Mouse (Mus musculus) heart, postnatal 0 days (tissue): ENCODE measurements around the gene Nhp2. TPM values are rescaled to one million over a fixed set of nuclear protein-coding genes. Genes with fewer than 3 reads are reported as not detected.

Experiments
- ATAC-seq: fragments of 200-750 bp; cut with Nextera tagmentation; 2 replicates; pipeline ENCODE4 v1.8.0; 2017; ENCODE audit warnings: low read depth, moderate number of reproducible peaks, moderate library complexity; ENCODE audit not compliant: insufficient read depth
- DNase-seq: peaks from one replicate; pipeline ENCODE4 v3.0.0-alpha.2; 2016; ENCODE audit warnings: low spot score
- H3K27ac ChIP-seq: fragments of 300-500 bp; sonication (generic); 2 replicates; pipeline ENCODE4 v1.5.1; 2014; ENCODE audit warnings: low read depth, mild to moderate bottlenecking
- H3K27me3 ChIP-seq: fragments of 300-500 bp; sonication (generic); 2 replicates; pipeline ENCODE4 v1.6.1; 2014; ENCODE audit warnings: low read length, mixed read lengths; ENCODE audit not compliant: control insufficient read depth, insufficient read depth
- H3K36me3 ChIP-seq: fragments of 300-500 bp; sonication (generic); replicated peaks from 2 replicates; pipeline ENCODE4 v1.6.1; 2014; ENCODE audit warnings: low read length, mixed read lengths; ENCODE audit not compliant: control insufficient read depth, insufficient read depth
- H3K4me1 ChIP-seq: fragments of 300-500 bp; sonication (generic); 2 replicates; pipeline ENCODE4 v1.6.1; 2014; ENCODE audit warnings: antibody characterized with exemption; ENCODE audit not compliant: control insufficient read depth, insufficient read depth
- H3K4me2 ChIP-seq: fragments of 300-500 bp; sonication (generic); 2 replicates; pipeline ENCODE4 v1.6.1; 2014; ENCODE audit warnings: low read depth, mild to moderate bottlenecking, low read length, moderate library complexity
- H3K4me3 ChIP-seq: fragments of 300-500 bp; sonication (generic); 2 replicates; pipeline ENCODE4 v1.5.1; 2014; ENCODE audit warnings: low read depth, low read length
- H3K9ac ChIP-seq: fragments of 300-500 bp; sonication (generic); replicated peaks from 2 replicates; pipeline ENCODE4 v1.6.1; 2014; ENCODE audit warnings: low read depth, low read length, mixed read lengths
- H3K9me3 ChIP-seq: fragments of 300-500 bp; sonication (generic); replicated peaks from 2 replicates; pipeline ENCODE4 v1.6.1; 2016; ENCODE audit warnings: low read length; ENCODE audit not compliant: control insufficient read depth
- CTCF ChIP-seq: IDR thresholded peaks from 2 replicates; pipeline ENCODE4 v1.5.1; 2016; ENCODE audit warnings: antibody characterized with exemption, control low read depth, low read depth
- EP300 ChIP-seq: IDR thresholded peaks from 2 replicates; pipeline ENCODE4 v1.6.1; 2016; ENCODE audit warnings: antibody characterized with exemption, low read depth
- WGBS: fragments of 180-500 bp; shearing (Covaris S2); extraction: QIAGEN DNeasy Blood & Tissue Kit; methylation state at CpG from one replicate; pipeline ENCODE4 v1.1.7; 2014; 5-methylcytosine and 5-hydroxymethylcytosine counted together
- polyA plus RNA-seq: library from polyadenylated mRNA; unstranded; fragments of >200 nt; fragmentation: Nextera tagmentation; extraction: Ambion mirVana; gene quantifications from 2 replicates; pipeline ENCODE4 v1.2.1, GENCODE M21; 2015
- total RNA-seq: library from RNA; depleted of rRNA; stranded (reverse); fragments of >200 nt; gene quantifications from 2 replicates; pipeline ENCODE4 v1.2.3, GENCODE M21; 2014; ENCODE audit warnings: low replicate concordance

Nhp2 gene
- total and polyA plus RNA-seq, 2 experiments from 2014 or later = 34.1 to 59.7 TPM

DNA sequence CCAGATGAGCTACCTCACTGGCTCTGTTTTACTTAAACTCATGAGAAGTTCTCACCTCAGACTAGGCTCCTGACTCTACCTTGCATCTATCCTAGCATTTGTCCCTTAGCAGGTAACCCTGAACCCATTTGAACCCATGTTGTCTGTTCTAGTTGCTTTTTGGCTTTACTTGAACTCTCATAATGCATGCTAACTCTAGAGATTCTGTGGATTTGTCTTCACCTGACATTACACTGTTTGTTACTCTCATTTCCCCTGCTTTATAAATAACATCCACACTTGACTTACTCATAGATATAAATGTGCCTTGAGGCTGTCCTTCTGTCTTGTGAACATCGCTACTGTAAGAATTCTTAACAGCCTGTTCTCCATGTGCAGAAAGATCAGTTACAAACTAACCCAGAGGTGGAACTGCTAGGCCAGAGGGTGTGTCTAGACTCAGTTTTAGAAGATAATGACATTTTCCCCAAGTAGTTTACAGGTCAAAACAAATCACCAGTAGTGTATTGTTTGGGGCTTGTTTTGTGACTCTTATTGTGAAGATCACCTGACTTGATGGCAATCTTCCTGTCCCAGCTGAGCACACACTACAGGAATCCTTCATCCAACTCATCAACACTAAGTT, 24.0 kb upstream of the Nhp2 start:
- Histone ChIP-seq H3K9me3 (no peaks in the 10 kb centered on the region), H3K4me2 (no peak overlapping the region), H3K27ac (no peak overlapping the region), H3K9ac (no peak overlapping the region), H3K27me3 (no peaks in the 10 kb centered on the region), H3K4me1 (no peaks in the 10 kb centered on the region), H3K36me3 (peaks cover 98% of the 10 kb centered on the region), H3K4me3 (no peak overlapping the region)
- WGBS = 88% methylated on average over 1 of the region's 1 CpGs
- DNase-seq (no peak), ATAC-seq (no peak)
- no peak for TF ChIP-seq CTCF
- TF ChIP-seq EP300 = no peak

GRCm38 (mm10) chr11:51597553-51597952, 22.0 kb upstream of the Nhp2 start:
- Histone ChIP-seq H3K9ac (no peak overlapping the region), H3K9me3 (no peaks in the 10 kb centered on the region), H3K4me2 (no peak overlapping the region), H3K27me3 (no peaks in the 10 kb centered on the region), H3K4me1 (no peaks in the 10 kb centered on the region), H3K4me3 (no peak overlapping the region), H3K36me3 (peaks cover 98% of the 10 kb centered on the region), H3K27ac (no peak overlapping the region)
- ATAC-seq (no peak), DNase-seq (no peak)
- TF ChIP-seq EP300 = no peak
- TF ChIP-seq CTCF = no peak
- WGBS = 72% methylated on average over 2 of the region's 2 CpGs

GRCm38 (mm10) chr11:51602253-51602652, 17.3 kb upstream of the Nhp2 start:
- TF ChIP-seq EP300 (no peak), CTCF (no peak)
- Histone ChIP-seq H3K4me1 (peaks cover 8% of the 10 kb centered on the region; the same call in 1 of the 2 replicates), H3K27me3 (no peaks in the 10 kb centered on the region), H3K27ac (no peak overlapping the region), H3K9ac (0 out of 2 replicates have a peak overlapping the region, but pooled peaks have one; percentile 11), H3K4me3 (no peak overlapping the region), H3K36me3 (peaks cover 78% of the 10 kb centered on the region), H3K9me3 (no peaks in the 10 kb centered on the region), H3K4me2 (no peak overlapping the region)
- ATAC-seq (no peak), DNase-seq (no peak)
- 83% methylated on average over 3 of the region's 3 CpGs for WGBS

GRCm38 (mm10) chr11:51605602-51606446, 13.7 kb upstream of the Nhp2 start:
- Histone ChIP-seq H3K4me3 (peak overlapping the region; percentile 97), H3K9ac (peak overlapping the region; percentile 98), H3K27me3 (no peaks in the 10 kb centered on the region), H3K27ac (peak overlapping the region; percentile 99), H3K4me1 (peaks cover 12% of the 10 kb centered on the region; the same call in 1 of the 2 replicates), H3K36me3 (peaks cover 42% of the 10 kb centered on the region), H3K9me3 (no peaks in the 10 kb centered on the region), H3K4me2 (peak overlapping the region; percentile 80)
- ATAC-seq (peak; percentile 77), DNase-seq (peak; percentile 93)
- WGBS = under 1% methylated on average over 74 of the region's 81 CpGs
- TF ChIP-seq EP300 (no peak), CTCF (no peak)

DNA sequence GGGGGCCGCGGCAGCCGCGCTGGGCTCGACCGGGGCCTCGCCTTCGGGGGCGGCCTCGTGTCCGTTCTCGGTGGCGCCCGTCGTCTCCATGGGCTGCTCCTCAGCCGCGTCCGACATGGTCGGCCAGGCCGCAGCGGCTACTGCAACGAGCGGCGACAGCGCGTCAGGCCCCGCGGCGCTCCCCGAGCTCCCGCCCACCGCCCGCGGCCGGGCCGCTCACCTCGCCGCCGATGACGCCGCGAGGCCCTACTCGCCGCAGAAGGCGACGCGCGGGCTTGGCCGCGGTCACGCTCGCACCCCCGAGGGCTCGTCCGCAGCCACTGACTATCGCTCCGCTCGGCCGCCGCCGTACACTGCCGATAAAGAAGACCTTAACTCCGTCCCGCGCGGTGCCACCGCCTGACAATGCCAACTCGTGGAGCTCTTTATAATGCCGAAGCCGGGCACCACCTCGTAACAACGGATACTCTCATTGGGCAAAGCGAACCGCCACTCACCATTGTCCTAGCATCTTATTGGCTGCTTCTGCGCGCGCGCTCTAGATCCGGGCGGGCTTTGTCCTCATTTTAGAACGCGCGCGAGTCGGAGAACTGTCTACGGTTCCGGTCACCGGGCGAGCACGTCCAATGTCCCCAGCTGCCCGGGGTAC, 13.0 kb upstream of the Nhp2 start, which contains the start of gene Hnrnpab:
Gene Hnrnpab (minus strand): TSS at position 401 of the 649 bp plus-strand sequence.
- Histone ChIP-seq H3K4me2 (peak within 1 kb of the TSS; percentile 80), H3K27me3 (no peaks in the 10 kb centered on the region), H3K4me3 (peak within 1 kb of the TSS; percentile 97), H3K4me1 (peaks cover 12% of the 10 kb centered on the region; the same call in 1 of the 2 replicates), H3K9ac (peak within 1 kb of the TSS; percentile 98), H3K36me3 (peaks cover 35% of the 10 kb centered on the region), H3K9me3 (no peaks in the 10 kb centered on the region), H3K27ac (peak within 1 kb of the TSS; percentile 99)
- no peak for TF ChIP-seq CTCF
- TF ChIP-seq EP300 = peak; percentile 83
- DNase-seq (peak; percentile 97), ATAC-seq (peak; percentile 92)
- under 1% methylated on average over 76 of the region's 91 CpGs for whole genome bisulfite sequencing
